Mouse (Mus musculus): Measurements from ENCODE around the gene Gm49450. TPM values are rescaled to one million over a fixed set of nuclear protein-coding genes. Genes with fewer than 3 reads are reported as not detected.
"Not testable (repeated sequence)": the region's sequence is repeated elsewhere in the genome, so short reads cannot be mapped to it uniquely, and the experiment has no call there.

Gene Gm49450
- polyA plus RNA-seq, 1 experiment = 0.35 TPM

DNA sequence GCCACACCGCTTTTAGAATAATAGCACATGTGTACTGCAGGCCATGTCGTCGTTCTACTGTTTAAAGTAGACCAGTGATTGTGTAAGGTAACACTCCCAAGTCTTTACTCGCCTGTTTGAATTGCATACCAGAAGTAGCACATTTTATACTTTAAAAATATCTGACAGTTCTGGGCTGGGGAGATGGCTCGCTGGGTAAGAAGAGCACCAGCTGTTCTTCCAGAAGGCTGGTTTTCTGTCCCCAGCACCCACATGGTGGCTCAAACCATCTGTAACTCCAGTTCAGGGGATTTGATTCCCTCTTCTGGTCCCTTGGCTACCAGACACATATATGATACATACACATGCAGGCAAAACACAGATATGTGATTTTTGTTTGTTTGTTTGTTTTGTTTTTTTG, 4.1 kb upstream of the Gm49450 start:
- no peak for TF ChIP-seq CTCF (IDR thresholded peaks at IDR 0.05; ENCODE audit: extremely low read depth, insufficient read depth, low read length)
- TF ChIP-seq POLR2A (IDR thresholded peaks at IDR 0.05; ENCODE audit: extremely low read depth, insufficient read depth, low read length) = no peak
- Histone ChIP-seq H3K4me1 (ENCODE audit: control insufficient read depth, insufficient read depth, low read length) (peaks cover 2% of the 10 kb centered on the region; the same call in 1 of the 2 replicates), H3K27ac (ENCODE audit: insufficient read depth, low read length) (peak overlapping the region; percentile 56; the same call in 1 of the 2 replicates), H3K4me3 (ENCODE audit: insufficient read depth, low read length) (no peak overlapping the region)

DNA sequence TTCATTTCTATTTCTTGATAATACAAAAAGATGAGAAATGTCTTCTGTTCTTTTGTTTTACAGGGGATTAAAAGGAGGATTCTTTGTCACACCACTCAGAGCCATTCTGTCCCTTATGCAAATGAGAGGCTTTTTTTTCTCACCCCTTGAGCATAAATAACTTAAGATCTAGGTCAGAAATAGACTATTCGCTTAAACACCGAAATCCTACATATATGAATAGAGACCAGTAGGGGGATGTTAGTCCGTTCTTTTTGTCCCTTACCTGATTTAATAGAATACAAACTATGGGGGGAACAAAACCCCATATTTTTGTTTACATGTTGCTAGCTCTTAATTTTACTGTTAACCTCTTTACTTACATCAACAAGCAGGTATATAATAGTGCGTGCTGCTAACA, 2.6 kb upstream of the Gm49450 start:
- H3K27ac ChIP-seq (ENCODE audit: insufficient read depth, low read length) = no peak overlapping the region
- TF ChIP-seq POLR2A (IDR thresholded peaks at IDR 0.05; ENCODE audit: extremely low read depth, insufficient read depth, low read length) (no peak), CTCF (IDR thresholded peaks at IDR 0.05; ENCODE audit: extremely low read depth, insufficient read depth, low read length) (no peak)
- H3K4me3 ChIP-seq (ENCODE audit: insufficient read depth, low read length) = no peak overlapping the region
- H3K4me1 ChIP-seq (ENCODE audit: control insufficient read depth, insufficient read depth, low read length) = peaks cover 2% of the 10 kb centered on the region; the same call in 1 of the 2 replicates

DNA sequence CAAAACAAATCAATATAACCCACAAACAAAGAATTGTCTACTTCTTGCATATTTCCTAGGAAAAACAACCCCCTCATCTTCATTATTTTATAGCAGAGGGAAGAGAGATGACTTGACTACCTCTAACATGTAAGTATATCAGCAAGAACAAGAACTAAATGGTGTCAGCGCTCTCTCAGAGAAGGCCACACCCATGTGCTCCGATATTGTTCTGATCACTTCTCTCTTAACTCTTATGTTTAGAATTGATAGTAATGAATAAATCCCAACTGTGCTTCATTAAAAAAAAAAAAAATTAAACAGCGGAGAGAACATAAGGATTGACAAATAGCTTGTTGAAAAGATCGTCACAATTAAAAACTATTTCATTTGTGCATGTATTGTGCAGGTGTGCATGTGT, 2.0 kb upstream of the Gm49450 start:
- TF ChIP-seq POLR2A (IDR thresholded peaks at IDR 0.05; ENCODE audit: extremely low read depth, insufficient read depth, low read length) (no peak), CTCF (IDR thresholded peaks at IDR 0.05; ENCODE audit: extremely low read depth, insufficient read depth, low read length) (no peak)
- Histone ChIP-seq H3K4me1 (ENCODE audit: control insufficient read depth, insufficient read depth, low read length) (peaks cover 2% of the 10 kb centered on the region; the same call in 1 of the 2 replicates), H3K4me3 (ENCODE audit: insufficient read depth, low read length) (peak overlapping the region; percentile 66; the same call in 1 of the 2 replicates), H3K27ac (ENCODE audit: insufficient read depth, low read length) (peak overlapping the region; percentile 96)

DNA sequence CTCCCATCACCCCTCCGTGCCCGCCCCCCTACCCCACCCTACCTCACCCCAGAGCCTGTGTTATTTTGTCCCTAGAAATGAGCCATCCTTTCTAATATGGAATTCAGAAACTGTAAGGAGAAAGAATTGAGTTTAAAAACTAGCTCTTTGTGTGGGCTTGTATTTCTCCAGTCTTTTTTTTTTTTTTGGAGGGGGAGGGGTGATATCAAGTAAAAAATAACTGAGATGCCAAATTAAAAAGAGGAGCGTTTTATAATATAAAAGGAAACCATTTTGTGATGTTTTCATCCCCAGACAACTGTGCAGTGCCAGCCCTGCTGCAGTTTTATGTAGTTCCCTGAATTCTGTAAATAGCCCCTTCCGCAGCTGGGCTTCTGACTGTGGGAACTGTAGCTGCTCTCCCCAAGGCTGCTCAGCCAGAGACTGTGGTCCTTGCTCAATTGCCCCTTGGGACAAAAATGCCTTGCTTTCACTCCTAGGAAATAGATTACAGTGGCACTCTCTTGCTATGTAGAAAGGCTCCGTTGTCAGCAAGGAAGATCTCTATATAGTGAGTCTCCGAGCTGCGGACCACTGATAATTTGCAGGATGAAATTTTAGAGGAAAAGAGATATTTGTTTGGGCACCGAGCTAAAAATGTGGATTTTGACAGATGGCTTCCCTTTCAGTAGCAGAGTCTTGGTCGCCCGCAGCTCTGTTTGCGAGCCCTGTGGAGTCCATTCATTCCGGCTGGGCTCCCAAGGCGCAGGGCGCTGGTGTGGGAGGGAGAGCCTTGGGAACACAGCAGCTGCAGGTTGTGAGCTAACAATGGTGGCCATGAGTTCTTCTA, 1.3 kb upstream of the Gm49450 start:
- Histone ChIP-seq H3K27ac (ENCODE audit: insufficient read depth, low read length) (peak overlapping the region; percentile 96), H3K4me3 (ENCODE audit: insufficient read depth, low read length) (peak overlapping the region; percentile 66; the same call in 1 of the 2 replicates), H3K4me1 (ENCODE audit: control insufficient read depth, insufficient read depth, low read length) (peaks cover 2% of the 10 kb centered on the region; the same call in 1 of the 2 replicates)
- TF ChIP-seq CTCF (IDR thresholded peaks at IDR 0.05; ENCODE audit: extremely low read depth, insufficient read depth, low read length) (no peak), POLR2A (IDR thresholded peaks at IDR 0.05; ENCODE audit: extremely low read depth, insufficient read depth, low read length) (peak; percentile 45; the same call in 1 of the 2 replicates)

DNA sequence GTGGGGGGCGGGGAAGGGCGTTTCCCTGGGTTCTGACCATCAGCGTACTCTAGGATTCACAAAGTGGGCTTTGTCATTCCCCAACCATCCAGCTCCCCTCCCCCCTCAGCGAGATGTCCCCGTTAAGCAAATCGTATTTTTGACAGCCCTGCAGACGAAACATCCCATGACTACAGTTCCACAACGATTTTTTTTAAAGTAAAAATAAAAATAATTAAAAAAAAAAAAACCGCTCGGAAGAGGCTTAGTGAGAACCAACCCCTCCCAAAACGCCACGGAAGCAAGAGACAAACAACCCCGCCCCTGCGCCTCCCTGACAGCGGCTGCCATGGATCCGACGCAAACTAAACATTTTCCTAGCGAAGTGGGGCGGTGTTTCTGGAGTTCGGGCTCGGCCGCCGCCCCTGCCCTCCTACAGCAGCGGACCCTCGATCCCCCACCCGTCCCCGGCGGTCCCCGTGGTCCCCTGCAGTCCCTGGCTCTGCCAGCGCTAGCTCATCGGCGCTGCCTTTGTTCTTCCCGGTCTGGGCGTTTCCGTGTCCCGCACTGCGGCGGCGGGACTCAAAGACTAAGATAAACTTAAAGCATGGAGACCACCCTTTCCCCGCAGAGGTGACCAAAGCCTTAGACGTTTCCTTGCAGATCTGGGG, 475 bp downstream of the Gm49450 start:
- peaks cover 2% of the 10 kb centered on the region; the same call in 1 of the 2 replicates for H3K4me1 ChIP-seq (ENCODE audit: control insufficient read depth, insufficient read depth, low read length)
- H3K27ac ChIP-seq (ENCODE audit: insufficient read depth, low read length) = peak overlapping the region; percentile 97
- TF ChIP-seq CTCF (IDR thresholded peaks at IDR 0.05; ENCODE audit: extremely low read depth, insufficient read depth, low read length) (no peak), POLR2A (IDR thresholded peaks at IDR 0.05; ENCODE audit: extremely low read depth, insufficient read depth, low read length) (no peak)

DNA sequence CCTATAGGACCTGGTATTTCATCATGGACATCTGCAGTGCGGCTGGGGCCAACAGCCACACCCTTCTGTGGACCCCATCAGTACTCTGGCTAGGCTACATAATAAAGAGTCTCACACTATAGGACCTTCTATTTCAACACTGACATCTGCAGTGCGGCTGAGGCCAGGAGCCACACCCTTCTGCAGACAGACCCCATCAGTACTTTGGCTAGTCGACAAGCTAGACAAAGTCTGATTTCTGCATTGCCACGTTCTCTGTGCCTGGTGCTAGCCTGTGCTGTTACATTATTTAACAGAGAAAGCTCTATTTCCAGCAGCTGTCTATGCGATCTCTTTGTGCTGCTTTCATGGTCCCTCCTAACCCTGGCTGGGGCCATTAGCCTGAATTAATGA, 1.3 kb downstream of the Gm49450 start:
- peak overlapping the region; percentile 66 for H3K4me3 ChIP-seq (ENCODE audit: insufficient read depth, low read length)
- H3K4me1 ChIP-seq (ENCODE audit: control insufficient read depth, insufficient read depth, low read length) = peaks cover 2% of the 10 kb centered on the region; the same call in 1 of the 2 replicates
- H3K27ac ChIP-seq (ENCODE audit: insufficient read depth, low read length) = peak overlapping the region; percentile 55; the same call in 1 of the 2 replicates
- no peak for TF ChIP-seq POLR2A (IDR thresholded peaks at IDR 0.05; ENCODE audit: extremely low read depth, insufficient read depth, low read length)
- TF ChIP-seq CTCF (IDR thresholded peaks at IDR 0.05; ENCODE audit: extremely low read depth, insufficient read depth, low read length) = no peak

More for the DNA sequence above, 475 bp downstream of the Gm49450 start:
- peak overlapping the region; percentile 66 for H3K4me3 ChIP-seq (ENCODE audit: insufficient read depth, low read length)

DNA sequence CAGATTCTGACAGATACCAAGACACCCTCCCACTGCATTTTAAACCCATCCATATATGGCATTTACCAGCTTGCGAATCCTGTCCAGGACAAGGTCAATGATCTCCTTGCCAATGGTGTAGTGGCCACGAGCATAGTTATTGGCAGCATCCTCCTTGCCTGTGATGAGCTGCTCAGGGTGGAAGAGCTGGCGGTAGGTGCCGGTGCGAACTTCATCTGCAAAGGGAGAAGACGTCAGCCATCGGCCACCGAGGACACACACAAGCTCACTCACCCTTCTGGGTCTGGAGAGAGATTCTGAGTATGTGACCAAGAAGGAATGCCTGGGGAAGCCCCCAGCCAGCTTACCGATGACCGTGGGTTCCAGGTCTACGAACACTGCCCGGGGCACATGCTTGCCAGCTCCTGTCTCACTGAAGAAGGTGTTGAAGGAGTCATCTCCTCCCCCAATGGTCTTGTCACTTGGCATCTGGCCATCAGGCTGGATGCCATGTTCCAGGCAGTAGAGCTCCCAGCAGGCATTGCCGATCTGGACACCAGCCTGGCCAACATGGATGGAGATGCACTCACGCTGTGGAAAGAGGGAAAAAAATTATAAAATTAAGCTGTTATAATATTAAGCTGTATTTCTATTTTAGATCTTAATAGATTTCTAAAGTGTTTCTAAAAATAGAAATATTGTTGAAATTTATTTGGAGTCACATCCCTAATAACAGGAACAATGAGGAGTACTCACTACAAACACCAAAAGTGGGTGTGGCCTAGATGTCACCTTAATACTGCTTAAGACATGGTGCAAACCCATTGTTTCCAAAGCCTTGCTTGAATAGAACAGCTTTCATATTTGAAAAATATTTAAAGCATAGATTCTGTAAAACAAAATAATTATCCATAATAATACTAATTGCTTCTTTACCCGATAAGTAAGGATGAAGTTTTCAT, 2.0 kb downstream of the Gm49450 start:
- not testable (repeated sequence) for H3K4me1 ChIP-seq (ENCODE audit: control insufficient read depth, insufficient read depth, low read length); H3K27ac ChIP-seq (ENCODE audit: insufficient read depth, low read length)
- peak overlapping the region; percentile 66 for H3K4me3 ChIP-seq (ENCODE audit: insufficient read depth, low read length)

DNA sequence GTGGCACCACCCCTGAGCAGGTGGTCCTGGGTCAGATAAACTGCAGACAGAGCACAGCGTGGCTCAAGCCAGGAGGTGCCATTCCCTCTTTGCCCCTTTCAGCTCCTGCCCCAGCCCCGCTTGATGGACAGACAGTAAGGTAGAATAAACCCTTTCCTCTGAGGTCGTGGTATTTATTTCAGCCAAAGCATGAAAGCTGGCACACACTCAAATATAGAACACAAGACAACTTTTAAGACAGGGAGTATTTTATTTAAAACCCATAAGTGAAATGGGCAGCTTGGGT, 3.8 kb downstream of the Gm49450 start:
- Histone ChIP-seq H3K4me3 (ENCODE audit: insufficient read depth, low read length) (no peak overlapping the region), H3K4me1 (ENCODE audit: control insufficient read depth, insufficient read depth, low read length) (peaks cover 2% of the 10 kb centered on the region; the same call in 1 of the 2 replicates), H3K27ac (ENCODE audit: insufficient read depth, low read length) (no peak overlapping the region)
- TF ChIP-seq CTCF (IDR thresholded peaks at IDR 0.05; ENCODE audit: extremely low read depth, insufficient read depth, low read length) (no peak), POLR2A (IDR thresholded peaks at IDR 0.05; ENCODE audit: extremely low read depth, insufficient read depth, low read length) (peak; percentile 39; the same call in 1 of the 2 replicates)
